Mouse (Mus musculus): ENCODE data around the gene Olfr1176. TPM values are rescaled to one million over a fixed set of nuclear protein-coding genes. Genes with fewer than 3 reads are reported as not detected.

Olfr1176 gene
- polyA plus RNA-seq (2012), result 0.02 TPM in 1 of 2 replicates, not detected in the other

DNA sequence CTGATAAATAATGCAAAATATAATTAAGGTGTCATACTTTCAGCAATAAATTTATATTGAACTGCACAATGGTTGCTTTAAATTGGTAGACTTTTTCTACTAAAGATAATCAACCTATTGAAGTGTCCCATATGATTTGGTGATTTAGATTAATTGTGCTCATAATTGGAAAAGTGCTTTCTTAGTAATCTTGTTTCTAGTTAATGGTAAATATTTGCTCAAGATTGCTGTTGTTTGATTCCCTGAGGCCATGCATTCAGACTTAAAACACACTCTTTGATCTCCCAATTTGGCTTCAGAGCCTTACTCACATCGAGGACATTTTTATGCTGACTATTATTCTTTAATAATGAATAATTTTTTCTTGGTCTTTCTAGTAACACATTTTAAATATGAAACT, at the start of gene Olfr1176:
Gene Olfr1176 (plus strand): TSS at position 301 of the 400 bp plus-strand sequence.
- no peaks in the 10 kb centered on the region for H3K36me3 ChIP-seq (ENCODE audit: control insufficient read depth)
- H3K9me3 ChIP-seq (ENCODE audit: control insufficient read depth, low read length), result no peaks in the 10 kb centered on the region
- no peaks in the 10 kb centered on the region for H3K4me1 ChIP-seq (ENCODE audit: control insufficient read depth)
- no peak for TF ChIP-seq GATA1 (IDR thresholded peaks at IDR 0.05; ENCODE audit: low read length)
- no peak for TF ChIP-seq TAL1 (IDR thresholded peaks at IDR 0.05; ENCODE audit: low read length)
- H3K4me3 ChIP-seq (replicated peaks), result no peak within 1 kb of the TSS
- H3K27me3 ChIP-seq (ENCODE audit: control insufficient read depth), result no peaks in the 10 kb centered on the region

DNA sequence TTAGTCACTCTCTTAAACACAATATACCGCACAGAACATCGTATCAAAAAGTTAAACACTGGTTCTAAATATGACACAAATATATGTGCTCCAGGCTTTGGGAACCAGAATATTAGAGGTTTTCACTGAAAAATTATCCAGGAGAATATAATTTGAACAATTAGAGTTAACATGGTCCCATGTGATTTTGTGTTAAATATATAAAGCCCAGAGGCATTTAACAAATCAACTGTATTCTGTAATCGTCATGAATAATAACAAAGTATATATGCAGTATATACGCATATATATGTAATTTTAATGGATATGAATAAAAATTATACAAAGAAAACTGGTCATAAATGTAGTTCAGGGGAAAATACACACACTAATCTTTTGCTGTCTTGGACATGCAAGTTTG, 21.5 kb upstream of the Olfr1176 start, which contains the start of gene Olfr1174-ps:
Gene Olfr1174-ps (minus strand): TSS at position 101 of the 400 bp plus-strand sequence.
- Histone ChIP-seq H3K4me3 (replicated peaks) (no peak within 1 kb of the TSS), H3K9me3 (ENCODE audit: control insufficient read depth, low read length) (peaks cover 2% of the 10 kb centered on the region; the same call in 1 of the 2 replicates), H3K4me1 (ENCODE audit: control insufficient read depth) (no peaks in the 10 kb centered on the region), H3K27me3 (ENCODE audit: control insufficient read depth) (no peaks in the 10 kb centered on the region), H3K36me3 (ENCODE audit: control insufficient read depth) (no peaks in the 10 kb centered on the region)
- TF ChIP-seq GATA1 (IDR thresholded peaks at IDR 0.05; ENCODE audit: low read length), result no peak
- TF ChIP-seq TAL1 (IDR thresholded peaks at IDR 0.05; ENCODE audit: low read length), result no peak

DNA sequence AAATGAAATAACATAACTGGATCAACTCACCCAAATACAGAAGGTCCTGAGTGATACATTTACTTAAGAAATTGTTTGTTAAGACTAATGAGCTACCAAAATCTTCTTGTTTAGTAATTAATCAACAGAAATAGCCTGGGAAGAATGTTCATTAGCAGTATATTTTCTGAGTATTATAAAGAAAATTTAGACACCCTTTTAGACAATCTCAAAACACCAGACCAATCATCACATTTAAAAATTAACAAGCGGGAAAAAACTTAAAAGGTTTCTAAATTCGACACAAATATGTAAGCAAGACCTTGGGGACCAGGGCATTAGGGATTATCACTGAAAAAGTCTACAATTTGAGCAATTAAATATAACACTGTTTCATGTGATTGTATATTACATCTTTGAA, 9.4 kb upstream of the Olfr1176 start, which contains the start of gene Olfr1175-ps:
Gene Olfr1175-ps (minus strand): TSS at position 101 of the 400 bp plus-strand sequence.
- Histone ChIP-seq H3K36me3 (ENCODE audit: control insufficient read depth) (no peaks in the 10 kb centered on the region), H3K4me3 (replicated peaks) (no peak within 1 kb of the TSS), H3K27me3 (ENCODE audit: control insufficient read depth) (no peaks in the 10 kb centered on the region), H3K4me1 (ENCODE audit: control insufficient read depth) (no peaks in the 10 kb centered on the region), H3K9me3 (ENCODE audit: control insufficient read depth, low read length) (no peaks in the 10 kb centered on the region)
- TF ChIP-seq TAL1 (IDR thresholded peaks at IDR 0.05; ENCODE audit: low read length) (no peak), GATA1 (IDR thresholded peaks at IDR 0.05; ENCODE audit: low read length) (no peak)

DNA sequence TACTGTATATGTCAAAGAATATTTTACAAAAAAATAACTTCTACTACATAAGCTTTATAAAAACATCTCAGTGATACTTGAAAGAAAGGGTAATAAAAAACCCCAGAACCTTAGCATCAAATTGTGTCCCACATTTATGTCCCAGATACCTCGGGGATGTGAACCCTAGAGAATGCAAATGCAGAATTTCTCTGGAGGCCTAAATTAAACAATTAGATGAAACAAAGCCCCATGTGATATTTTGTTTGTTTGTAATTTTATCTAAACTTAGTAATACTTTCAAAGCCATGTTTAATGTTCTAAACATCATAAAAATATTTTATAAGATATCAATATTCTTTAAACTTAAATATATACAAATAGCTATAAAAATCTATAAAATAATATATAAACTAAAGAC, 9.9 kb downstream of the Olfr1176 start, which contains the start of gene Olfr1177-ps:
Gene Olfr1177-ps (minus strand): TSS at position 101 of the 400 bp plus-strand sequence.
- Histone ChIP-seq H3K27me3 (ENCODE audit: control insufficient read depth) (no peaks in the 10 kb centered on the region), H3K4me3 (replicated peaks) (no peak within 1 kb of the TSS), H3K4me1 (ENCODE audit: control insufficient read depth) (no peaks in the 10 kb centered on the region), H3K9me3 (ENCODE audit: control insufficient read depth, low read length) (no peaks in the 10 kb centered on the region), H3K36me3 (ENCODE audit: control insufficient read depth) (no peaks in the 10 kb centered on the region)
- TF ChIP-seq GATA1 (IDR thresholded peaks at IDR 0.05; ENCODE audit: low read length) (no peak), TAL1 (IDR thresholded peaks at IDR 0.05; ENCODE audit: low read length) (no peak)

DNA sequence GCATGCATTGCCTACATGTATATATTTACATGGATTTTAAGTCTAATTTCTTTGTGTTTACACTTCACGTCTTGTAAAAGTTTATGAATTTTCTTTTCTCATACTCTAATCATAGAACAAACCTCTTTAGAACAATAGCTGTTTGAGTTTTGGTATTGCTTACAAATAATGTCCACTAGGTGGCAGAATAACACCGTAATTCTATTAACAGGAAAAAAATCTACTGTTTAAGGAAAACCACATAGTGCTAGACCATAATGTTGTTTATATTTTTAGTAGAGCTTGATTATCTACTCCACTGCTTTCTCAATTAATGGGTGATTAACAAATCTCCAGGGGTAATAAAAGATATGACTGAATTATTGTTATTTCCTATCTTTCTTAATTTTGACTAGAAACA, 19.8 kb downstream of the Olfr1176 start:
- Histone ChIP-seq H3K27me3 (ENCODE audit: control insufficient read depth) (no peaks in the 10 kb centered on the region), H3K36me3 (ENCODE audit: control insufficient read depth) (no peaks in the 10 kb centered on the region), H3K9me3 (ENCODE audit: control insufficient read depth, low read length) (no peaks in the 10 kb centered on the region), H3K4me1 (ENCODE audit: control insufficient read depth) (no peaks in the 10 kb centered on the region), H3K4me3 (replicated peaks) (no peak overlapping the region)
- TF ChIP-seq TAL1 (IDR thresholded peaks at IDR 0.05; ENCODE audit: low read length) (no peak), GATA1 (IDR thresholded peaks at IDR 0.05; ENCODE audit: low read length) (no peak)

DNA sequence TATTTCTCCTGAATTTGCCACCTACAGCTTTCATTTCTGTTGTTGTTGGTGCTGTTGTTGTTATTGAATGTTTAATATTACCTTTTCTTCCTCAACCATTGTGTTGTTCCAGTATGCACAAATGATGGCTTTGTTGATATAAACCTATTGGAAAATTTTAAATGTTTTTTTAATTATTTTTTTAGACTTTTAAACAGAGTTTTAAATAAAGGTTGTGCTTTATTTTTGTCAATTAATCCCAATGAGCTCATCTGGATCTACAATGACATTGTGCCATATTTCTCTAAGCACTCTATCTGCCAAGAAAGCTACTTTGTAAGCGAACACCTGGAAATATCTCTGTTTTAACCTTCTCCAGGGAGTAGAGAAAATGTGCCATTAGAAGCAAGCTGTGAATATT, 50.2 kb downstream of the Olfr1176 start, which contains the start of gene Olfr1178:
Gene Olfr1178 (plus strand): TSS at position 301 of the 400 bp plus-strand sequence.
- no peak within 1 kb of the TSS for H3K4me3 ChIP-seq (replicated peaks)
- 0 out of 2 replicates have a peak, but pooled peaks cover 2% of the 10 kb centered on the region for H3K9me3 ChIP-seq (ENCODE audit: control insufficient read depth, low read length)
- no peaks in the 10 kb centered on the region for H3K27me3 ChIP-seq (ENCODE audit: control insufficient read depth)
- H3K4me1 ChIP-seq (ENCODE audit: control insufficient read depth), result no peaks in the 10 kb centered on the region
- TF ChIP-seq TAL1 (IDR thresholded peaks at IDR 0.05; ENCODE audit: low read length), result no peak
- no peak for TF ChIP-seq GATA1 (IDR thresholded peaks at IDR 0.05; ENCODE audit: low read length)
- H3K36me3 ChIP-seq (ENCODE audit: control insufficient read depth), result no peaks in the 10 kb centered on the region

Other genes with a start within 250 kb of the Olfr1176 start
- not detected in 2 replicates for gene Olfr1164, start 242.8 kb upstream of the Olfr1176 start, polyA plus RNA-seq (2012)
- not detected in 2 replicates for gene Olfr1166, start 208.4 kb upstream of the Olfr1176 start, polyA plus RNA-seq (2012)
- not detected in 2 replicates for gene Olfr1167, start 181.5 kb upstream of the Olfr1176 start, polyA plus RNA-seq (2012)
- not detected in 2 replicates for gene Olfr1168, start 154.8 kb upstream of the Olfr1176 start, polyA plus RNA-seq (2012)
- gene Olfr1170, start 108.4 kb upstream of the Olfr1176 start, polyA plus RNA-seq (2012), result not detected in 2 replicates
- gene Olfr1173, start 56.8 kb upstream of the Olfr1176 start, polyA plus RNA-seq (2012), result not detected in 2 replicates
- gene Olfr1174-ps, start 21.6 kb upstream of the Olfr1176 start, polyA plus RNA-seq (2012), result not detected in 2 replicates
- gene Olfr1175-ps, start 9.5 kb upstream of the Olfr1176 start, polyA plus RNA-seq (2012), result not detected in 2 replicates
- not detected in 2 replicates for gene Olfr1177-ps, start 9.8 kb downstream of the Olfr1176 start, polyA plus RNA-seq (2012)
- gene Olfr1178, start 50.3 kb downstream of the Olfr1176 start, polyA plus RNA-seq (2012), result not detected in 2 replicates
- not detected in 2 replicates for gene Olfr1179, start 69.7 kb downstream of the Olfr1176 start, polyA plus RNA-seq (2012)
- gene Olfr1180, start 82.4 kb downstream of the Olfr1176 start, polyA plus RNA-seq (2012), result not detected in 2 replicates
- not detected in 2 replicates for gene Olfr1181, start 89.5 kb downstream of the Olfr1176 start, polyA plus RNA-seq (2012)
- gene Gm13757, start 112.4 kb downstream of the Olfr1176 start, polyA plus RNA-seq (2012), result not detected in 2 replicates
- not detected in 2 replicates for gene Olfr1183, start 118.1 kb downstream of the Olfr1176 start, polyA plus RNA-seq (2012)
- 0.01 TPM in 1 of 2 replicates, not detected in the other for gene Olfr1184, start 146.9 kb downstream of the Olfr1176 start, polyA plus RNA-seq (2012)
- gene Olfr1185-ps1, start 156.6 kb downstream of the Olfr1176 start, polyA plus RNA-seq (2012), result not detected in 2 replicates
- gene Olfr1186, start 181.8 kb downstream of the Olfr1176 start, polyA plus RNA-seq (2012), result not detected in 2 replicates
- gene Olfr1188, start 220.2 kb downstream of the Olfr1176 start, polyA plus RNA-seq (2012), result not detected in 2 replicates
- gene Olfr1189, start 249.7 kb downstream of the Olfr1176 start, polyA plus RNA-seq (2012), result not detected in 2 replicates

All from erythroblast, embryonic 14.5 days (primary cell).